Mouse (Mus musculus): ENCODE measurements around the gene Npcd.

The Npcd gene

GRCm38 (mm10) chr15:79803533-79804351 lies 30.3 kb downstream of the Npcd start:
- DNase-seq (ENCODE audit: low spot score): peak; percentile 45

GRCm38 (mm10) chr15:79802304-79802703 lies 31.7 kb downstream of the Npcd start:
- DNase-seq (ENCODE audit: low spot score): no peak

- DNase-seq (ENCODE audit: low spot score): no peak
These were observed 32.4 kb downstream of the Npcd start for GRCm38 (mm10) chr15:79801646-79802045.

GRCm38 (mm10) chr15:79800701-79801100 lies 33.3 kb downstream of the Npcd start:
- no peak for DNase-seq (ENCODE audit: low spot score)

- DNase-seq (ENCODE audit: low spot score): no peak
These were observed 35.4 kb downstream of the Npcd start for GRCm38 (mm10) chr15:79798591-79798990.

- no peak for DNase-seq (ENCODE audit: low spot score)
These were observed 36.4 kb downstream of the Npcd start for GRCm38 (mm10) chr15:79797680-79798079.

- no peak for DNase-seq (ENCODE audit: low spot score)
These were observed 36.9 kb downstream of the Npcd start for GRCm38 (mm10) chr15:79797096-79797495.

GRCm38 (mm10) chr15:79796256-79796655 lies 37.8 kb downstream of the Npcd start:
- no peak for DNase-seq (ENCODE audit: low spot score)

- no peak for DNase-seq (ENCODE audit: low spot score)
These were observed 39.9 kb downstream of the Npcd start for GRCm38 (mm10) chr15:79794173-79794572.

- DNase-seq (ENCODE audit: low spot score): no peak
These were observed 41.0 kb downstream of the Npcd start for GRCm38 (mm10) chr15:79793076-79793475.

- DNase-seq (ENCODE audit: low spot score): no peak
These were observed 41.6 kb downstream of the Npcd start for GRCm38 (mm10) chr15:79792455-79792854.

- peak; percentile 68 for DNase-seq (ENCODE audit: low spot score)
These were observed 42.5 kb downstream of the Npcd start for GRCm38 (mm10) chr15:79791502-79791901.

- no peak for DNase-seq (ENCODE audit: low spot score)
These were observed 43.1 kb downstream of the Npcd start for GRCm38 (mm10) chr15:79790905-79791304.

GRCm38 (mm10) chr15:79790111-79790510 lies 43.9 kb downstream of the Npcd start:
- DNase-seq (ENCODE audit: low spot score): no peak

GRCm38 (mm10) chr15:79787815-79788214 lies 46.2 kb downstream of the Npcd start:
- DNase-seq (ENCODE audit: low spot score): no peak

GRCm38 (mm10) chr15:79785056-79785455 lies 49.0 kb downstream of the Npcd start:
- DNase-seq (ENCODE audit: low spot score): no peak

- no peak for DNase-seq (ENCODE audit: low spot score)
These were observed 56.3 kb downstream of the Npcd start, which contains the start of gene Dnal4 for GRCm38 (mm10) chr15:79777749-79778148. Gene Dnal4 (minus strand): TSS chr15:79777849.

GRCm38 (mm10) chr15:79775662-79776061 lies 58.4 kb downstream of the Npcd start:
- no peak for DNase-seq (ENCODE audit: low spot score)

GRCm38 (mm10) chr15:79774117-79775027 lies 59.7 kb downstream of the Npcd start:
- DNase-seq (ENCODE audit: low spot score): peak; percentile 92

GRCm38 (mm10) chr15:79770629-79771240 lies 63.3 kb downstream of the Npcd start:
- no peak for DNase-seq (ENCODE audit: low spot score)

- DNase-seq (ENCODE audit: low spot score): no peak
These were observed 65.7 kb downstream of the Npcd start for GRCm38 (mm10) chr15:79768302-79768701.

GRCm38 (mm10) chr15:79767327-79767961 lies 66.6 kb downstream of the Npcd start:
- no peak for DNase-seq (ENCODE audit: low spot score)
